Mouse (Mus musculus): Measurements from ENCODE around the gene Parp14. TPM values are rescaled to one million over a fixed set of nuclear protein-coding genes. Genes with fewer than 3 reads are reported as not detected.

Parp14 gene
- total and polyA plus RNA-seq, 3 experiments: 3.9 to 6.4 (median 6.0) TPM

DNA sequence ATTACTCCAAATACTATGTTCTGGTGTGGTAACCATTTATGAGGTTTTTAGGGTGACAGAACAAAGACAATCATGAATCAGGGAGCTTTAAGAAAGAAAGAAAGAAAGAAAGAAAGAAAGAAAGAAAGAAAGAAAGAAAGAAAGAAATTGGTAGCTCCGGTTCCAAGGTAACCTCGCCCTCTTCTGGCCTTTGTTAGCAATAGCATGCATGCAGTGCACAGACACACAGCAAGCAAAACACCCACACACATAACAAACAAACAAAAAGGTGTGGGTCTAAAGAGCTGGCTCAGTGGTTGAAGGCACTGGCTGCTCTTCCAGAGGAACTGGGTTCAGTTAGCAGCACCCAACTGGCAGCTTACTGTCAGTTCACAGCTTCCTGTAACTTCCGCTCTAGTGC lies 19.3 kb upstream of the Parp14 start:
- dilution Hi-C loops (cut with MboI; ENCODE audit: extremely low pct_ligation_motif_present, extremely low pct_unique_long_range_greater_than_20kb, low sequenced_read_pairs): no loop called here
- H3K4me2 ChIP-seq (ENCODE audit: insufficient read depth, low read depth, poor library complexity, severe bottlenecking): no peak overlapping the region
- H3K4me1 ChIP-seq (ENCODE audit: control insufficient read depth in 1 of 2, insufficient read depth in 2 of 2): peaks cover 9 to 17% of the 10 kb centered on the region in 2 experiments
- DNase-seq (ENCODE audit: extremely low read depth): no peak
- no peak overlapping the region for H3K27ac ChIP-seq (ENCODE audit: insufficient read depth, low read depth)
- H3K9me3 ChIP-seq (replicated peaks; ENCODE audit: low read length): no peaks in the 10 kb centered on the region
- no peak overlapping the region for H3K9ac ChIP-seq (ENCODE audit: insufficient read depth, low read depth)
- H3K4me3 ChIP-seq (replicated peaks in 1 of 3; ENCODE audit: low read depth in 2 of 3, low read length in 2 of 3, poor library complexity in 1 of 3): no peak overlapping the region
- no peaks in the 10 kb centered on the region for H3K27me3 ChIP-seq (replicated peaks)
- no peaks in the 10 kb centered on the region for H3K79me2 ChIP-seq (replicated peaks; ENCODE audit: control insufficient read depth, extremely low read depth, insufficient read depth, poor library complexity, severe bottlenecking)
- peak; percentile 52 for TF ChIP-seq SMC3 (IDR thresholded peaks at IDR 0.05; ENCODE audit: low read depth, low read length)
- TF ChIP-seq RAD21 (IDR thresholded peaks at IDR 0.05; ENCODE audit: low read depth, low read length): peak; percentile 49
- TF ChIP-seq IRF4 (IDR thresholded peaks at IDR 0.05; ENCODE audit: low read depth, low read length): no peak
- no peak for TF ChIP-seq MAFK (IDR thresholded peaks at IDR 0.05; ENCODE audit: insufficient replicate concordance, low read length)
- peak; percentile 46 to 71 for TF ChIP-seq CTCF (conservative IDR thresholded peaks at IDR 0.05 in 1 of 2, IDR thresholded peaks at IDR 0.05 in 1 of 2; ENCODE audit: low read depth in 2 of 2, low read length in 2 of 2)
- in situ Hi-C loops (cut with MboI; ENCODE audit: low pct_ligation_motif_present, low pct_unique_long_range_greater_than_20kb, low sequenced_read_pairs): no loop called here
- no peaks in the 10 kb centered on the region for H3K36me3 ChIP-seq (replicated peaks in 1 of 2; ENCODE audit: control insufficient read depth in 1 of 2, insufficient read depth in 1 of 2, low read length in 1 of 2)

DNA sequence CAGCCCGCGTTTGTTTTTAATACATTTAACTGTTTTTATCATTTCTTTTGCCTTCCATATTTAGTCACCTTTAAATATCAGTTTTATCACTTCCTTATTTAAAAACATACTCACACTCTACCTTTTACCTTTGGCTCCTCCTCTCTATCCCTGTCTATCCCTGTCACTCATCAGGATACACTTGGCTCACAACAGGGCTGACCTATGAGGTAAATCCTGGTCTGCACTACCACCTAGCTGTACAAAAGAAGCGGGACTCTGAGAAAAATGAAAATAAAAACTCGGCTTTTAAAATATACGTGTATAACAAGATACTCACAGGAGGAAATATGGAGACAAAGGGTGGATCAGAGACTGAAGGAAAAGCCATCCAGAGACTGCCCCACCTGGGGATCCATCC lies 17.6 kb upstream of the Parp14 start:
- Histone ChIP-seq H3K4me1 (ENCODE audit: control insufficient read depth in 1 of 2, insufficient read depth in 2 of 2) (peaks cover 9 to 17% of the 10 kb centered on the region in 2 experiments), H3K27ac (ENCODE audit: insufficient read depth, low read depth) (no peak overlapping the region), H3K36me3 (replicated peaks in 1 of 2; ENCODE audit: control insufficient read depth in 1 of 2, insufficient read depth in 1 of 2, low read length in 1 of 2) (no peaks in the 10 kb centered on the region), H3K27me3 (replicated peaks) (peaks cover 3% of the 10 kb centered on the region), H3K9ac (ENCODE audit: insufficient read depth, low read depth) (no peak overlapping the region), H3K4me3 (replicated peaks in 1 of 3; ENCODE audit: low read depth in 2 of 3, low read length in 2 of 3, poor library complexity in 1 of 3) (no peak overlapping the region), H3K79me2 (replicated peaks; ENCODE audit: control insufficient read depth, extremely low read depth, insufficient read depth, poor library complexity, severe bottlenecking) (no peaks in the 10 kb centered on the region), H3K4me2 (ENCODE audit: insufficient read depth, low read depth, poor library complexity, severe bottlenecking) (no peak overlapping the region), H3K9me3 (replicated peaks; ENCODE audit: low read length) (no peaks in the 10 kb centered on the region)
- in situ Hi-C loops (cut with MboI; ENCODE audit: low pct_ligation_motif_present, low pct_unique_long_range_greater_than_20kb, low sequenced_read_pairs) (no loop called here), dilution Hi-C loops (cut with MboI; ENCODE audit: extremely low pct_ligation_motif_present, extremely low pct_unique_long_range_greater_than_20kb, low sequenced_read_pairs) (no loop called here)
- no peak for DNase-seq (ENCODE audit: extremely low read depth)
- TF ChIP-seq CTCF (conservative IDR thresholded peaks at IDR 0.05 in 1 of 2, IDR thresholded peaks at IDR 0.05 in 1 of 2; ENCODE audit: low read depth in 2 of 2, low read length in 2 of 2) (peak in 1 of 2 experiments; percentile 2; a peak in 1 of 4 replicates), NRF1 (IDR thresholded peaks at IDR 0.05; ENCODE audit: low read depth, low read length) (no peak), RAD21 (IDR thresholded peaks at IDR 0.05; ENCODE audit: low read depth, low read length) (peak; percentile 9), BHLHE40 (IDR thresholded peaks at IDR 0.05; ENCODE audit: low read depth, low read length) (no peak)

DNA sequence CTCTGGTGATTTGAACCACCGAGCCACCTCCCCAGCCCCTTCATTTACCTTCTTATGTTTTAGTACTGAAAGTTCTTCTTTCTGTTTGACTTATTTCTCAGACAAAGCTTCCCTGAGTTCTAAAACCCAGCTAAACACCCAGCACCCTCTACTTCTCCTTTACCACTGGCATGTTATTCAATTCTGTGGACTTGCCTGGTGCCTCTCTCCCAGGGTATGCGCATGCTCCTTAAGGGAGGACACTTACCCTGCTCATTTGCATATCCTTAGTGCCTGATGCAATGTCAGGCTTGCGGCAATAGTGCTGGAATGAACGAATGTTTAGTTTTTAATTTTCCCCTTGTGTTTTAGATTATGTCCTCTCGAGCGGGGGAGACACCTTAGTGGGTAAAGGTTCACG lies 16.8 kb upstream of the Parp14 start:
- H3K36me3 ChIP-seq (replicated peaks in 1 of 2; ENCODE audit: control insufficient read depth in 1 of 2, insufficient read depth in 1 of 2, low read length in 1 of 2): no peaks in the 10 kb centered on the region
- in situ Hi-C loops (cut with MboI; ENCODE audit: low pct_ligation_motif_present, low pct_unique_long_range_greater_than_20kb, low sequenced_read_pairs) (no loop called here), dilution Hi-C loops (cut with MboI; ENCODE audit: extremely low pct_ligation_motif_present, extremely low pct_unique_long_range_greater_than_20kb, low sequenced_read_pairs) (no loop called here)
- H3K9me3 ChIP-seq (replicated peaks; ENCODE audit: low read length): no peaks in the 10 kb centered on the region
- H3K4me1 ChIP-seq (ENCODE audit: control insufficient read depth in 1 of 2, insufficient read depth in 2 of 2): peaks cover 9 to 17% of the 10 kb centered on the region in 2 experiments
- H3K79me2 ChIP-seq (replicated peaks; ENCODE audit: control insufficient read depth, extremely low read depth, insufficient read depth, poor library complexity, severe bottlenecking): no peaks in the 10 kb centered on the region
- DNase-seq (ENCODE audit: extremely low read depth): peak; percentile 82
- H3K4me3 ChIP-seq (replicated peaks in 1 of 3; ENCODE audit: low read depth in 2 of 3, low read length in 2 of 3, poor library complexity in 1 of 3): no peak overlapping the region
- TF ChIP-seq MAFK (IDR thresholded peaks at IDR 0.05; ENCODE audit: insufficient replicate concordance, low read length): no peak
- TF ChIP-seq TCF12 (IDR thresholded peaks at IDR 0.05; ENCODE audit: low read depth, low read length): peak; percentile 24; the same call in 1 of the 2 replicates
- TF ChIP-seq MEF2A (IDR thresholded peaks at IDR 0.05; ENCODE audit: borderline replicate concordance, low read depth, low read length): 0 out of 2 replicates have a peak, but pooled peaks have one; percentile 44
- TF ChIP-seq NELFE (IDR thresholded peaks at IDR 0.05; ENCODE audit: low read depth, low read length): peak; percentile 58
- TF ChIP-seq ELF1 (IDR thresholded peaks at IDR 0.05; ENCODE audit: low read depth, low read length): 0 out of 2 replicates have a peak, but pooled peaks have one; percentile 20
- no peak for TF ChIP-seq ZNF384 (IDR thresholded peaks at IDR 0.05; ENCODE audit: low read depth, low read length)
- TF ChIP-seq TBP (conservative IDR thresholded peaks at IDR 0.05; ENCODE audit: low read depth, low read length): peak; percentile 48; the same call in 1 of the 2 replicates
- peak; percentile 72 for TF ChIP-seq NRF1 (IDR thresholded peaks at IDR 0.05; ENCODE audit: low read depth, low read length)
- TF ChIP-seq SIN3A (IDR thresholded peaks at IDR 0.05; ENCODE audit: low read length): no peak
- TF ChIP-seq POLR2A (IDR thresholded peaks at IDR 0.05; ENCODE audit: low read depth, low read length): peak; percentile 55
- no peak for TF ChIP-seq ETS1 (conservative IDR thresholded peaks at IDR 0.05; ENCODE audit: low read depth, low read length)
- H3K27ac ChIP-seq (ENCODE audit: insufficient read depth, low read depth): no peak overlapping the region; the same call in 1 of the 2 replicates
- H3K4me2 ChIP-seq (ENCODE audit: insufficient read depth, low read depth, poor library complexity, severe bottlenecking): 0 out of 2 replicates have a peak overlapping the region, but pooled peaks have one; percentile 17
- no peak overlapping the region for H3K9ac ChIP-seq (ENCODE audit: insufficient read depth, low read depth)
- H3K27me3 ChIP-seq (replicated peaks): peaks cover 3% of the 10 kb centered on the region
